Mouse (Mus musculus) intestine, embryonic 16.5 days (tissue): ENCODE data around the gene Tmem222. TPM values are rescaled to one million over a fixed set of nuclear protein-coding genes. Genes with fewer than 3 reads are reported as not detected.
A peak's percentile ranks its signal among the peaks of the same experiment; 100 is the strongest.

Experiments used
- ATAC-seq: fragments of 200-750 bp; cut with Nextera tagmentation; 2 replicates; pipeline ENCODE4 v1.8.0; 2017; ENCODE audit warnings: moderate TSS enrichment, moderate library complexity
- H3K27ac ChIP-seq: fragments of 300-500 bp; sonication (generic); 2 replicates; pipeline ENCODE4 v1.5.1; 2014; ENCODE audit warnings: mild to moderate bottlenecking, low read length
- H3K27me3 ChIP-seq: fragments of 300-500 bp; sonication (generic); replicated peaks from 2 replicates; pipeline ENCODE4 v1.6.1; 2014; ENCODE audit warnings: low read length, control low read depth, mixed read lengths; ENCODE audit not compliant: control insufficient read depth, insufficient read depth
- H3K36me3 ChIP-seq: fragments of 300-500 bp; sonication (generic); 2 replicates; pipeline ENCODE4 v1.6.1; 2014; ENCODE audit warnings: low read length, control low read depth; ENCODE audit not compliant: control insufficient read depth, insufficient read depth
- H3K4me1 ChIP-seq: fragments of 300-500 bp; sonication (generic); 2 replicates; pipeline ENCODE4 v1.6.1; 2014; ENCODE audit warnings: low read length, control low read depth, mixed read lengths; ENCODE audit not compliant: control insufficient read depth, insufficient read depth
- H3K4me2 ChIP-seq: fragments of 300-500 bp; sonication (generic); 2 replicates; pipeline ENCODE4 v1.6.1; 2014; ENCODE audit warnings: low read depth, low read length, control low read depth
- H3K4me3 ChIP-seq: fragments of 300-500 bp; sonication (generic); 2 replicates; pipeline ENCODE4 v1.5.1; 2014; ENCODE audit warnings: mild to moderate bottlenecking, low read length
- H3K9ac ChIP-seq: fragments of 300-500 bp; sonication (generic); 2 replicates; pipeline ENCODE4 v1.6.1; 2014; ENCODE audit warnings: low read depth, low read length
- H3K9me3 ChIP-seq: fragments of 300-500 bp; sonication (generic); 2 replicates; pipeline ENCODE4 v1.6.1; 2016; ENCODE audit warnings: low read length, control low read depth; ENCODE audit not compliant: control insufficient read depth
- WGBS: fragments of 180-500 bp; shearing (Covaris S2); extraction: QIAGEN DNeasy Blood & Tissue Kit; methylation state at CpG from one replicate; pipeline ENCODE4 v1.1.7; 2014; 5-methylcytosine and 5-hydroxymethylcytosine counted together
- polyA plus RNA-seq: library from polyadenylated mRNA; unstranded; fragments of >200 nt; fragmentation: Nextera tagmentation; extraction: Ambion mirVana; gene quantifications from 2 replicates; pipeline ENCODE4 v1.2.1, GENCODE M21; 2015

Gene Tmem222
- polyA plus RNA-seq, 1 experiment from 2014 or later: 75.7 TPM

DNA sequence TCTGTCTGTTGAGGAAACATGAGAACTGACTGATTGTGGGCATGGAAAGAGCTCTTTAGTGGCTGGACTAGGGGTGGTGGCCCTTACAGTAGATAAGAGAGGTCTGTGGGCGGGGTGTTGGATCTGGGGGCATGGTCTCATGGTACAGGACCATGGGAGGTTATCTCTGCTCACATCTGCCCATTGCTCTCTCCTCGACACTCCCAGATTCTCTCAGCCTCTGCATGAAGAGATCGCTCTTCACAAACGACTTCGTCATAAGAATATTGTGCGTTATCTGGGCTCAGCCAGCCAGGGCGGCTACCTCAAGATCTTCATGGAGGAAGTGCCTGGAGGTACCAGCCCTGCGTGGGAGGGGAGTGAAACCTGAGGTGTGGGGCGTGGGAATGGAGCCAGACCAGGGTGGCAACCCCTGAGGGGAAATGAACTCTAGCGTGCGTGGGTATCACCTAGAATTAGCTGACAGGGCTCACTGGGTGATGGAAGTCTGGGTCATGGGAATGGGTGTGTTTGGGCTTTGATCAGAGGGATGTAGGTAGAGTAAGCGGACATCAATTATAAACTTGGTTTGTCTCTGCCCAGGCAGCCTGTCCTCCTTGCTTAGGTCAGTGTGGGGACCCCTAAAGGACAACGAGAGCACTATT is 29.7 kb downstream of the Tmem222 start:
- no peaks in the 10 kb centered on the region for H3K9me3 ChIP-seq
- no peak overlapping the region for H3K4me3 ChIP-seq
- peaks cover 22% of the 10 kb centered on the region for H3K27me3 ChIP-seq
- H3K4me1 ChIP-seq: peaks cover 15% of the 10 kb centered on the region
- 66% methylated on average over 13 of the region's 13 CpGs for WGBS
- no peak overlapping the region for H3K4me2 ChIP-seq
- H3K36me3 ChIP-seq: no peaks in the 10 kb centered on the region
- no peak overlapping the region for H3K9ac ChIP-seq
- peak; percentile 54 for ATAC-seq
- H3K27ac ChIP-seq: no peak overlapping the region

DNA sequence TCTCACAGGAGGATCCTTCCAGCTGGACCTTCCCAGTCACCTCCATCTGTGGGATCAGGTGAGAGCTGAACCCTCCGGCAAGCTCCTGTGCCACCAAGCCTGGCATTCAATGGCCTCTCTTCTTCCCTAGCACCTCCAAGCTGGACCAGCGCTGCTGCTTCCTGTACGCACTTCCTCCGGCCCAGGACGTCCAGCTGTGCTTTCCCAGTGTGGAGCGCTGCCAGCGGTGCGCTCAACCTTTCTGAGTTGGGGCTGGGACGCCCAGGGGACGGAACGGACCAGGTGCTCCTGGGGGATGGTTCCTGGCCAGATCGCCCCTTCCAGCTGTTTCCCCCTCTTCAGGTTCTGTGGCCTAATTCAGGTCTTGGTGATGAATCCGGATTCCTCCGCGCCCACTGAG is 30.5 kb downstream of the Tmem222 start:
- Histone ChIP-seq H3K27ac (no peak overlapping the region), H3K27me3 (peaks cover 22% of the 10 kb centered on the region), H3K9ac (no peak overlapping the region), H3K4me2 (no peak overlapping the region), H3K36me3 (no peaks in the 10 kb centered on the region), H3K4me3 (no peak overlapping the region), H3K9me3 (no peaks in the 10 kb centered on the region), H3K4me1 (peaks cover 18% of the 10 kb centered on the region)
- 24% methylated on average over 15 of the region's 15 CpGs for WGBS
- ATAC-seq: no peak

DNA sequence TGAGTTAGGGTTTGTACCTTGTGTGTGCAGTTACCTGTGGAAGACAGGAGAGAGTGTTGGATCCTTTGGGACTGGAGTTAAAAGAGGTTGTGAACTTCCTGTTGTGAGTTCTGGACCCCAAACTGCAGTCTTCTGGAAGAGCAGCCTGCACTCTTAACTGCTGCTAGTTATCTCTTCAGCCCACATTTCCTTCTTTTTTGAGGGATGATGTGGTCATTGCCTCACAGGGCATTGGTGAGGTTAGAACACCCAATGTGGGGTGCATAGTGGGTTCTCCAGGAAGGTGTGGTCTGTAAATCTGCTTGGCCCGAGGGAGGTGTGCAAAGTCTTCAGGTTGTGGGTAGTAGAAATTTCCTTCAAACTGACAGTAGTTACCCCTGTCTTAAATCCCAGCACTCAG is 33.3 kb downstream of the Tmem222 start:
- 75% methylated on average over 1 of the region's 1 CpGs for WGBS
- Histone ChIP-seq H3K4me2 (no peak overlapping the region), H3K4me3 (no peak overlapping the region), H3K4me1 (peaks cover 14% of the 10 kb centered on the region), H3K36me3 (no peaks in the 10 kb centered on the region), H3K27me3 (peaks cover 5% of the 10 kb centered on the region; the same call in 1 of the 2 replicates), H3K9me3 (no peaks in the 10 kb centered on the region), H3K9ac (no peak overlapping the region), H3K27ac (no peak overlapping the region)
- ATAC-seq: no peak

DNA sequence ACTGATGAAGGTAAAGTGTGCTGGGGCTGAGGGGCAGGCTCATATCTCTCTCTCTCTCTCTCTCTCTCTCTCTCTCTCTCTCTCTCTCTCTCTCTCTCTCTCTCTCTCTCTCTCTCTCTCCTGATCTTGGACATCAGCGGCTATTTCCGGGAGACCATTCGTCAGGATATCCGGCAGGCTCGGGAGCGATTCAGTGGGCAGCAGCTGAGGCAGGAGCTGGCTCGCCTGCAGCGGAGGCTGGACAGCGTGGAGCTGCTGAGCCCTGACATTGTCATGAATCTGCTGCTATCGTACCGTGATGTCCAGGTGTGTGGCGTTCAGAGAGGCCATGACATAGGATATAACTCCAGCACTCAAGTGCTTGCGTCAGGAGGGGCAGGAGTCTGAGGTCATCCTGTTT is 34.1 kb downstream of the Tmem222 start:
- 33% methylated on average over 13 of the region's 13 CpGs for WGBS
- Histone ChIP-seq H3K36me3 (no peaks in the 10 kb centered on the region), H3K4me2 (no peak overlapping the region), H3K9ac (0 out of 2 replicates have a peak overlapping the region, but pooled peaks have one; percentile 5), H3K9me3 (no peaks in the 10 kb centered on the region), H3K4me1 (peaks cover 14% of the 10 kb centered on the region), H3K27ac (no peak overlapping the region), H3K4me3 (no peak overlapping the region), H3K27me3 (peaks cover 3% of the 10 kb centered on the region; the same call in 1 of the 2 replicates)
- ATAC-seq: no peak

DNA sequence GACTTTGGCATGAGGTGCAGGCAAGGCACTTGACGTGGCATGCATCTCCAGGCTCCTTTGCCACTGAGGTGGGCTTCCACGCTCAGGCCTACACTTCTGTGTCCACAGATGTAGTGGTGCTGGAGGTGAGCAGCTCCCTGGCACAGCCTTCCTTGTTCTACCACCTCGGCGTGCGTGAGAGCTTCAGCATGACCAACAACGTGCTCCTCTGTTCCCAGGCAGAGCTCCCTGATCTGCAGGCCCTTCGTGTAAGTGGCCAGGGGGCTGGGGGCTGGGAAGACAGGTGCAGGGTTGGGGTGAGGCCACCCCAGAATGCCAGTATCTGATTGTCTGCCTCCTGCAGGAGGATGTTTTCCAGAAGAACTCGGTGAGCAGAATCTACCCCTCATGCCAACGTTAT is 34.9 kb downstream of the Tmem222 start:
- no peak for ATAC-seq
- Histone ChIP-seq H3K4me3 (no peak overlapping the region), H3K4me2 (no peak overlapping the region), H3K9ac (no peak overlapping the region), H3K27ac (no peak overlapping the region), H3K36me3 (no peaks in the 10 kb centered on the region), H3K27me3 (peaks cover 3% of the 10 kb centered on the region; the same call in 1 of the 2 replicates), H3K4me1 (peaks cover 14% of the 10 kb centered on the region), H3K9me3 (no peaks in the 10 kb centered on the region)
- 68% methylated on average over 9 of the region's 9 CpGs for WGBS

DNA sequence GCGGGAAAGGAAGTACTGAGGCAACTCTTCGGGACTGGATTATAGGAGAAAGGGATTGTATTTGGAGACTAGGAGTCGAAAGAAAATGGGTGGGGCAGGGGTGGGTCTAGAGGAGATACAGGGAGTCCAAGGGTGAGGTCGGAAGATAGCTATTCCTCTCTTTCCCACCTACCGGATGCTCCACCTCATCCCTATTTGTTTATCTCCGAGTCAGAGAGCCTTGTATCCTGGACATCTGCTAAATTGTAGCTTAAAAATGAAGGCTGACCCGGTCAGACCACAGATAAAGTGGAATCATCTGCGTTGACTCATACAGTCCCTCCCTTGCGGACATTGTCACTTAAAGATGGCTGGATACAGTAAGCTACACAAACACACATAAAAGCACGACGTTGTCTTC is 35.7 kb downstream of the Tmem222 start:
- H3K27me3 ChIP-seq: peaks cover 3% of the 10 kb centered on the region; the same call in 1 of the 2 replicates
- peak overlapping the region; percentile 72 for H3K4me3 ChIP-seq
- H3K4me2 ChIP-seq: peak overlapping the region; percentile 99
- peaks cover 14% of the 10 kb centered on the region for H3K4me1 ChIP-seq
- H3K36me3 ChIP-seq: no peaks in the 10 kb centered on the region
- H3K9ac ChIP-seq: peak overlapping the region; percentile 42; the same call in 1 of the 2 replicates
- 0 out of 2 replicates have a peak overlapping the region, but pooled peaks have one; percentile 25 for H3K27ac ChIP-seq
- WGBS: 18% methylated on average over 11 of the region's 11 CpGs
- H3K9me3 ChIP-seq: no peaks in the 10 kb centered on the region
- no peak for ATAC-seq

DNA sequence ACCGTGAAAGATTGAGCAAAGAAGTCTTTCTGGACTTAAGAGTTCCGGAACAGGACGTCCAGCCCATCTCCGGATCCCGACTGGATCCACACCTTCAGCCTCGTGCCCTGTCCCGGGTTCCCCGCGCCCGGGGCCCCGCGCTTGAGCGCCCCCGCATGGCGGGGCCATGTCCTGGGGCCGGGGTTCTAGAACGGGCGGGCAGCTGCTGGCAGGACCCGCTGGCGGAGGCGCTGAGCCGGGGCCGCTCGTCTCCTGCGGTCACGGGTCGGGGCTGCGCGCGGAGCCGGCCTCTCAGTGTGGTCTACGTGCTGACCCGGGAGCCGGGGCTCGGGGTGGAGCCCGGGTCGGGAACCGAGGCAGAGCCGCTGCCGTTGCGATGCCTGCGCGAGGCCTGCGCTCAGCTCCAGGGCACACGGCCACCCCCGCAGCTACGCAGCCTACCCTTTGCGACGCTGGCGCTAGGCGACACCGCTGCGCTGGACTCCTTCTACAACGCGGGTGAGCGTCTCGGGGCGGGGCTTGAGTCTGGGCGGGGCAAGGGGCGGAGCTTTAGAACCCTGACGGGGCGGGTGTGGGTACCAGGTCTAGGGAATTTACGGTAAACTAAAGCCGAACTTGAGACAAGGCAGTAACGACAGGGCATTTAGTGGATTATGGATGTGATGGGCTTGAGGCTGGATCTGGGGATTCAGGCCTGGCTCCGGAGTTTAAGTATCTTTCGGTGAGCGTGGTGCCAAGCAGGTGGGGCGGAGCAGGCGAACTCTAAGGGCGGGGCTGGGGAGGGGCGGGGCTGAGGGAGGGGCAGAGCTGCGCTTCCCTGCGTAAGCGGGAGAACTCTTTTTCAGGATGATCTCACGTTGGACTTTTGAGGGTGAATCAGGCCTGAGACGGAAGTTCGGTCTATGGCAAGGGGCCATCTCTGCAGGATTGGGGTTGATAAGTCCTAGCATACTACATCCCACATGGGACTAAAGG is 36.4 kb downstream of the Tmem222 start:
- Histone ChIP-seq H3K4me1 (peaks cover 14% of the 10 kb centered on the region), H3K27ac (peak overlapping the region; percentile 72), H3K4me3 (peak overlapping the region; percentile 72), H3K27me3 (0 out of 2 replicates have a peak, but pooled peaks cover 3% of the 10 kb centered on the region), H3K36me3 (no peaks in the 10 kb centered on the region), H3K9me3 (no peaks in the 10 kb centered on the region), H3K9ac (peak overlapping the region; percentile 77), H3K4me2 (peak overlapping the region; percentile 99)
- WGBS: under 1% methylated on average over 74 of the region's 78 CpGs
- ATAC-seq: peak; percentile 91

DNA sequence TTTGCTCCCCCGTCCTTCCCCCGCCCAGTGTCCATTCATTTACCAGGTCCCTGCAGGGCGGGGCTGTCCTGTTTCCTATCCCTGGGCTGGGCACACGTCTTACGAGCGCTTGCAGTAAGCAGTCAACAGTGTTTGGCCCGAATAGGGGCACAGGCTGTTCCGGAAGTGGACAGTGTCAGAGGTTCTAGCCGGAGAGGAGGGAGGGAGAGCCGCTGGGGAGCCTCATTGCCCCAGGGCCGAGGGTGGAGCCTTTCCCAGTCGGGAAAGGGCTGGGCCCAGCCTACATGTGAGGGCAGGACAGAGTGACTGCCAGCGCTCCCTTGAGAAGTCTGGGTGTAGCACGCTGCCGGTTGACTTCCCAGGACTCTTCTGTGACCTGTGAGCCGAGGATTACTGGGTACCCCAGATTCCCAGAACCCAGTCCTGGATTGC is 37.1 kb downstream of the Tmem222 start, which contains the start of gene Map3k6:
Map3k6 (plus strand) TSS at position 329 of the 432 bp plus-strand sequence.
- H3K27ac ChIP-seq: peak within 1 kb of the TSS; percentile 72
- H3K9me3 ChIP-seq: no peaks in the 10 kb centered on the region
- H3K4me2 ChIP-seq: peak within 1 kb of the TSS; percentile 99
- peaks cover 14% of the 10 kb centered on the region for H3K4me1 ChIP-seq
- 8% methylated on average over 16 of the region's 16 CpGs for WGBS
- peak within 1 kb of the TSS; percentile 72 for H3K4me3 ChIP-seq
- no peaks in the 10 kb centered on the region for H3K36me3 ChIP-seq
- peak within 1 kb of the TSS; percentile 77 for H3K9ac ChIP-seq
- H3K27me3 ChIP-seq: no peaks in the 10 kb centered on the region
- ATAC-seq: peak; percentile 80

DNA sequence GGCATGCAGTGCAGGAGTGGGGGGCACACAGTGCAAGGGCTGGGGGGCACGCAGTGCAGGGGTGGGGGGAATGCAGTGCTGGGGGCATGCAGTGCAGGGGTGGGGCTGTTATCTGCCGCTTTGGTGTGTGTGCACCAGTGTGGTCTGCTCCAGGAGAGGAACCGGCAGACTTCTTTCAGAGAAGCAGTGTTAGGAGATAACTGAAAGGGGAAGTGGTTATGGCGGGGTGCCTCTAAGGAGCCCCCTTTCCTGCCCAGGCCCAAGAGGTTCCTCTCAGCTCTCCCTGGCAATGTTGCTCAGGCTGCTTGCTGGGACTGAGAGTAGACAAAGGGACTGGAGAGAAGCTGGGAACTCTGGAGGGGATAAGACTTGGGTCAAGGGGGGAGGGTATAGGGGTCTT is 39.7 kb downstream of the Tmem222 start:
- ATAC-seq: no peak

More for the DNA sequence above, 39.7 kb downstream of the Tmem222 start:
- 67% methylated on average over 4 of the region's 4 CpGs for WGBS
- H3K36me3 ChIP-seq: no peaks in the 10 kb centered on the region
- H3K4me2 ChIP-seq: no peak overlapping the region
- no peak overlapping the region for H3K27ac ChIP-seq
- peaks cover 14% of the 10 kb centered on the region for H3K4me1 ChIP-seq
- H3K9ac ChIP-seq: no peak overlapping the region
- no peaks in the 10 kb centered on the region for H3K27me3 ChIP-seq
- no peak overlapping the region for H3K4me3 ChIP-seq
- H3K9me3 ChIP-seq: no peaks in the 10 kb centered on the region
